Mouse (Mus musculus) heart, adult 2 months (tissue): ENCODE results near the gene Mlxip. TPM values are rescaled to one million over a fixed set of nuclear protein-coding genes. Genes with fewer than 3 reads are reported as not detected.

Source experiments
- DNase-seq, 2 experiments: peaks; one replicate each; pipeline ENCODE4 v3.0.0; 2021
- H3K27ac ChIP-seq: fragments of 200-600 bp; 2 replicates; pipeline ENCODE4 v1.8.1; 2022
- H3K27me3 ChIP-seq: fragments of 200-500 bp; 2 replicates; pipeline ENCODE4 v1.6.1; 2012; ENCODE audit warnings: mild to moderate bottlenecking, low read length, inconsistent platforms, mixed read lengths; ENCODE audit not compliant: control insufficient read depth, insufficient read depth
- H3K36me3 ChIP-seq: fragments of 200-500 bp; 2 replicates; pipeline ENCODE4 v1.6.1; 2012; ENCODE audit warnings: low read length, inconsistent platforms; ENCODE audit not compliant: control insufficient read depth, insufficient read depth
- H3K4me1 ChIP-seq: fragments of 200-500 bp; 2 replicates; pipeline ENCODE4 v1.6.1; 2011; ENCODE audit warnings: low read length; ENCODE audit not compliant: control insufficient read depth, insufficient read depth
- H3K4me3 ChIP-seq: fragments of 200-600 bp; 2 replicates; pipeline ENCODE4 v1.8.1; 2022
- H3K79me2 ChIP-seq: fragments of 200-500 bp; replicated peaks from 2 replicates; pipeline ENCODE4 v1.6.1; 2012; ENCODE audit warnings: mild to moderate bottlenecking, inconsistent platforms, low read length, moderate library complexity, mixed read lengths; ENCODE audit not compliant: control insufficient read depth, insufficient read depth
- H3K9ac ChIP-seq: fragments of 200-500 bp; 2 replicates; pipeline ENCODE4 v1.6.1; 2012; ENCODE audit warnings: low read depth, mild to moderate bottlenecking, control low read depth, inconsistent platforms, low read length, mixed read lengths
- CTCF ChIP-seq: fragments of 200-600 bp; IDR thresholded peaks from 2 replicates; pipeline ENCODE4 v1.8.1; 2022; ENCODE audit warnings: antibody characterized with exemption, mild to moderate bottlenecking, moderate library complexity
- EP300 ChIP-seq: fragments of 200-500 bp; IDR thresholded peaks from 2 replicates; pipeline ENCODE4 v1.6.1; 2011; ENCODE audit warnings: low read depth, low read length, control low read depth; ENCODE audit not compliant: insufficient read depth
- POLR2A ChIP-seq: fragments of 200-500 bp; IDR thresholded peaks from 2 replicates; pipeline ENCODE4 v1.6.1; 2011; ENCODE audit warnings: mild to moderate bottlenecking, low read depth, low read length, control low read depth; ENCODE audit not compliant: insufficient read depth
- WGBS: fragments of 180-500 bp; shearing (Covaris S2); methylation state at CpG from one replicate; pipeline ENCODE4 v1.1.7; 2018; 5-methylcytosine and 5-hydroxymethylcytosine counted together
- intact Hi-C: fragments of 180-260 bp; cut with DNase I; formaldehyde crosslinking; loops from one replicate; pipeline ENCODE4 v1.15.1; 2025
- polyA plus RNA-seq: library from polyadenylated mRNA; depleted of rRNA; stranded (reverse); fragments of >200 nt; gene quantifications from 2 replicates; pipeline ENCODE4 v1.2.3, GENCODE M21; 2012
- total RNA-seq, 2 experiments: library from RNA; stranded (reverse); gene quantifications; 2 replicates each; pipeline ENCODE4 v1.2.3; 2021

Mlxip gene
- total and polyA plus RNA-seq, 3 experiments: 27.8 to 34.3 (median 27.9) TPM

DNA sequence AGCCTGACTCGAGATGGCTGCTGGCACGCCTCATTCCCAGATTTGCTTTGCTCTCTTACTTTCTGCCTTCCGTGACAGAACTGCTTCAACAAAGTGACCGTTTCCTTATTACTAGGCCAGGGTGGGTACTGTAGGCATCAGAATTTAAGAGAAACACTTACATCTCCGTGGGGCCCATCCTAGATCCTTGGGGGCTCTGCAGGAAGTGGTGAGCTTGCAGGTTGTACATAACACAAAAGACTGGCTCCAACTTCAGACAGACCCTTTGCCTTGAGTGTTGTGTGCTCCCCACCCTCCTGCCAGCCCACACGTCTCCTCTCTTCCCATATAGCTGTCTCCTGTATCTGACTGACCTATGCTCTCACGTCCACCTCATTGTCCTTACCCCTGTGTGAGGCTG is 57.3 kb downstream of the Mlxip start:
- H3K36me3 ChIP-seq: no peaks in the 10 kb centered on the region
- no peak overlapping the region for H3K27ac ChIP-seq
- no peak overlapping the region for H3K9ac ChIP-seq
- H3K27me3 ChIP-seq: no peaks in the 10 kb centered on the region
- H3K4me3 ChIP-seq: no peak overlapping the region
- no peaks in the 10 kb centered on the region for H3K79me2 ChIP-seq
- DNase-seq: no peak
- TF ChIP-seq POLR2A (no peak), CTCF (no peak), EP300 (no peak)
- 90% methylated on average over 7 of the region's 7 CpGs for WGBS
- intact Hi-C loops: no loop called here
- H3K4me1 ChIP-seq: no peaks in the 10 kb centered on the region

DNA sequence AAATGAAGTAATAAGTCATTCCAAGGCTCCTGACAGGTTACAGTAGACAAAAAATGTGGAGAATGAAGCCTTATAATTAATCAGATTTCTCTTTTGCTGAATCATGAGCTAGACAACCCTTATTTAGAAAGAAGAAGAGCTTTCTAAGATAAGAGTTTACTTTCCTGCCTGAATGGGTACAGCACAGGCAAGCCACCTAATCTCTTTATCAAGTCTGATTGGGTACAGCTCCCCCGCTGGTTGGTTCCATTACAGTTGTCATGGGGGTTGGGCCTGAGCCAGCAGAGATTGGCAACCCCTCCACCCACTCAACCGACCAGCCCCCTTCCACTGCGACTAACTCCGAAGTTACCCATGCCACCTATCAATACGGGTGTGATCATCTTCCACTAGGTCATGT is 66.8 kb downstream of the Mlxip start:
- no peaks in the 10 kb centered on the region for H3K36me3 ChIP-seq
- intact Hi-C loops: no loop called here
- WGBS: 41% methylated on average over 5 of the region's 5 CpGs

DNA sequence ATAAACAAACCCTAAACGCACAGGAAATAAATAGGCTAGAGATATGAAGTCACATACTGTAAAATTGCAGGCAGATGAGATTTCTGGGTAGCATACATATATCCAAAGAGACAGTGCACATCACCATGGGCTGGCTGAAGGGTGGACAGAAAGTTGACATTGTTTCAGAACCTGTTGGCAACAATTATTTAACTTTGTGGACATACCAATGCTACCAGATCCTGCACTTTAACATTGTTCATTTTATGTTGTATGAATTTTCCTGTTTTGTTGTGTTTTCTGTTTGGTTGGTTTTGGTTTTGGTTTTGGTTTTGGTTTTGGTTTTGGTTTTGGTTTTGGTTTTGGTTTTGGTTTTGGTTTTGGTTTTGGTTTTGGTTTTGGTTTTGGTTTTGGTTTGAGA is 70.0 kb downstream of the Mlxip start:
- no peak overlapping the region for H3K4me3 ChIP-seq
- TF ChIP-seq POLR2A (no peak), CTCF (no peak), EP300 (no peak)
- no peak overlapping the region for H3K27ac ChIP-seq
- DNase-seq: no peak
- no peaks in the 10 kb centered on the region for H3K36me3 ChIP-seq
- intact Hi-C loops: no loop called here
- peaks cover 1% of the 10 kb centered on the region; the same call in 1 of the 2 replicates for H3K4me1 ChIP-seq
- no peak overlapping the region for H3K9ac ChIP-seq
- no peaks in the 10 kb centered on the region for H3K27me3 ChIP-seq
- H3K79me2 ChIP-seq: no peaks in the 10 kb centered on the region
- WGBS: 92% methylated on average over 1 of the region's 1 CpGs

More for the DNA sequence above, 66.8 kb downstream of the Mlxip start:
- Histone ChIP-seq H3K27ac (no peak overlapping the region), H3K27me3 (no peaks in the 10 kb centered on the region), H3K4me3 (no peak overlapping the region), H3K9ac (no peak overlapping the region), H3K79me2 (no peaks in the 10 kb centered on the region), H3K4me1 (peaks cover 1% of the 10 kb centered on the region; the same call in 1 of the 2 replicates)
- DNase-seq: no peak
- TF ChIP-seq POLR2A: no peak
- no peak for TF ChIP-seq CTCF
- TF ChIP-seq EP300: no peak

DNA sequence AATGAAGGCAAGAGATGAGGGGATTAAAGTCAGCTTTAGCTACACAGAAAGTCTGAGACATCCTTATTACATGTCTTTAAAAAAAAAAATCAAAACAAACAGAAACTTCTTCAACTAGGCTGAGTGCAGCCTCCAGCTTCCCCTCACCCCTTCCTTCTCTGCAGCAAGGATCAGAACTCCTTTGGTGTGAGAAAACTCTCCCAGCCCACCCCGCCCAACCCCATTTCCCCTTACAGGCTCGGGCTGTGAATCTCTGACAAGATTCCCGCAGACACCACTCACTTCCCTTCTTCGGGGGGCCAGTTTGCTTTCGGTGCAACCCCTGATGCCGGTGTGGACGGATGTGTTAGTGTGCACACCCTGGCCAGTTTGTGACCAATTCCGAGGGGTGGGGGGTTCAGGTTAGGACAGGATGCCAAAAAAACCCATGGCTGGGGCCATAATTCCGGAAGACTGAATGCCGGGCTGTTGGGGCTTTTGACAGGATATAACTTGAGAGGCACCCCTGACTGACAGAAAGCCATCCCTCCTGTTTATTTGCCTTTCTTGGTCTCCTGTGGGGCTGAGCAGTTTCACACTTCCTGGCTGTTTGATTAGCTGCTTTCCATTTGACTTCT is 76.3 kb downstream of the Mlxip start:
- Histone ChIP-seq H3K4me3 (no peak overlapping the region), H3K27me3 (no peaks in the 10 kb centered on the region), H3K36me3 (no peaks in the 10 kb centered on the region), H3K9ac (no peak overlapping the region), H3K79me2 (no peaks in the 10 kb centered on the region), H3K27ac (no peak overlapping the region), H3K4me1 (no peaks in the 10 kb centered on the region)
- 6% methylated on average over 10 of the region's 10 CpGs for WGBS
- intact Hi-C loops: no loop called here
- TF ChIP-seq EP300: no peak
- TF ChIP-seq CTCF: no peak
- TF ChIP-seq POLR2A: no peak
- DNase-seq: no peak

DNA sequence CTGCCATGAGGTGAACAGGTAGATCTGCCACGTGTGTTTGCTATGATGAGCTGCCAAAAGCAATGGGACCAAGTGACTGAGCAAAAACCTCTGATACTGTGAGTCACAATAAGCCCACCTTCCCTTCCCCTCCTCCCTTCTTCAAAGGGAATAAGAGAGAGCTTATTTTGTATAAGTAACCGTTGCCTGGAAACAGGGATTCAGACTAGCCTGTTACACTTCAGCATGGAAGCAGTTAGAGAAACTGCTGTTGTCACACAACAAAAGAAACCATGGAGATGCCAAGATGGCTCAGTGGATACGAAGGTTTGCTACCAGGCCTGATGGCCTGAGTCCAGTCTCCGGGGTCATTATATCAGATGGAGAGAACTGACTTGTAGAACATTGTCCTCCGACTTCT is 79.2 kb downstream of the Mlxip start:
- H3K27me3 ChIP-seq: no peaks in the 10 kb centered on the region
- TF ChIP-seq CTCF (no peak), POLR2A (no peak), EP300 (no peak)
- 84% methylated on average over 5 of the region's 5 CpGs for WGBS
- no peak overlapping the region for H3K27ac ChIP-seq
- DNase-seq: no peak
- no peaks in the 10 kb centered on the region for H3K4me1 ChIP-seq
- no peak overlapping the region for H3K4me3 ChIP-seq
- intact Hi-C loops: no loop called here
- H3K79me2 ChIP-seq: no peaks in the 10 kb centered on the region
- no peaks in the 10 kb centered on the region for H3K36me3 ChIP-seq
- H3K9ac ChIP-seq: no peak overlapping the region

DNA sequence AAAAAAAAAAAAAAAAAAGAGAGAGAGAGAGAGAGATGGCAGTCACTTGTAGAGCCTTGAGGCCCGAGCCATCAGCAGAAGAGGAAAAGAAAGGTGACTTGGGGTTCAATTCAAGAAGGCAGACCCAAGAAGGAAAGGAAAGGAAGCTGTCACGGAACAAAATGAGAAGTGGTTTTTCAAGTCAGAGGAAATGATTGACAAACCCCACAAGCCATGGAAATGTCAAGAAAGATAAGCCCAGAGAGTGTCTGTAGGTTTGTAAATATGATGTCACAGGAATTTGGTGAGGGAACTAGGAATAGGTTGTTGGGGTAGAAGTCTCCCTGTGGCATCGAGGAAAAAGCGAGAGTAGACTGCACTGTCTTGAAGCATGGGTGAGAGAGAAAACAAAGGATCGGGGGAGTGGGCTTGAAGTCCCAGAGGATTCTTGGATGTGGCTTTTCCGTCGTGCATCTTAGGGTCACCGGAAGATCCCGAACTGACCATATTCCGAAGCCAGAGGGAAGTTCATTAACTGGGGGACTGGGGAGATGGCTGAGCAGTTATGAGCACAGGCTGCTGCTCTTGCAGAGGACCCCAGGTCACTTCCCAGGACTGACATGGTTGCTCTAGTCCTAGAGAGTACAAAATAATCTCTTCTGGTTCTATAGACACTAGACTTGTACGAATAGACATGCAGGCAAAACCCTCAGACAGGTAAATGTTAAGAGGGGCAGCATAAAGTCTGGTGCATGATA is 93.2 kb downstream of the Mlxip start:
- intact Hi-C loops: no loop called here
- TF ChIP-seq EP300 (no peak), POLR2A (no peak), CTCF (no peak)
- H3K27me3 ChIP-seq: no peaks in the 10 kb centered on the region
- no peak overlapping the region for H3K4me3 ChIP-seq
- H3K9ac ChIP-seq: no peak overlapping the region
- H3K27ac ChIP-seq: no peak overlapping the region
- H3K4me1 ChIP-seq: peaks cover 7% of the 10 kb centered on the region
- H3K36me3 ChIP-seq: no peaks in the 10 kb centered on the region
- DNase-seq: no peak
- WGBS: 63% methylated on average over 11 of the region's 11 CpGs
- no peaks in the 10 kb centered on the region for H3K79me2 ChIP-seq
